Mouse (Mus musculus) left cerebral cortex, adult 11 months (tissue): ENCODE results near the gene Scg5.

ENCODE experiments used
- DNase-seq: peaks from one replicate; pipeline ENCODE4 v3.0.0; 2022; ENCODE audit warnings: low spot score

Scg5 gene

DNA sequence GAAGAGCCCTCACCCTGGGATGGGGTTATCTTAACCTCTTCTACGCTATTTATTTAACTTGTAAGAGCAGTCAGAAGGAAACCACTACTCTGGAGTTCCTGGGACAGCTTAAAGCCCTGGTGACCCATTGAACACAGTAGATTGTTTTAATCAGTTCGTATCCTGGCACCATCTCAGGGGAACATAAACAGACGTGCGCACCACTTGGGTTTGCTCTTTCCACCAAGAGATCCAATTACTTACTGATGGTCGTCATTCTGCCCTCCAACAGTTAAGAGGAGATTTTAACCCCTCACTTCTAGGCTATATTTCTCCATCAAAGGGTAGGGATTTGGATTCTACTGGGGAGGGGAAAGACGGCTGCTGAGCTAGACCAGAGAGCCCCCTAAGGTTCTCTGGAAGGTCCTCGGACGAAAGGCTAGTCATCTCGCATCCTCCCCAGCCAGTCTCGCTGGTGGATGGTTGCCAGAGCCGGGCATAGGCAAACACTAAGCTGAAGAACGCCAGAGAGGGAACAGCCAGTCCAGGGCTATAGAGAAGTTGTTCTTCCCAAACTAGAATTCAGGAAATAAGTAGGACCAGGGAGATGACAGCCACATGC, 71.9 kb downstream of the Scg5 start:
- no peak for DNase-seq

DNA sequence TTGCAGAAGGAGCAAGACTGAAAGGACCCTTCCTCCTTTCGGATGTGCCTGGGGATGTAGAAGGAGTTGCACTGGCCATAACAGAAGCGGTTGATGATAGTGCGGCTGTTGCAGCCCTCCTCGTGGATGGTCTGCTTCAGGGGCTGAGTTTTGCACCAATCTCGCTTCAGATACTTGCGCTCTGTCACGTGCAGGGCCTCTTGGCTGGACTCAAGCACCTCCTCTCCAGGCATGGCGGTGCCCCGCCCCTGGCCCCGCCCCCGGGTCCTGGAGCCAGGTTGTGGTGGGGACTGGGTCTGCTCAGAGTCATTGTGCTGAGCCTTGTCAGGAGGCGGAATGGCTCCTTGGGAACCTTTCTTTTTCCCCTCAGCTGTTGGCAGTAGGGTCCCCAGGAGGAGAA, 79.2 kb downstream of the Scg5 start:
- DNase-seq: no peak

DNA sequence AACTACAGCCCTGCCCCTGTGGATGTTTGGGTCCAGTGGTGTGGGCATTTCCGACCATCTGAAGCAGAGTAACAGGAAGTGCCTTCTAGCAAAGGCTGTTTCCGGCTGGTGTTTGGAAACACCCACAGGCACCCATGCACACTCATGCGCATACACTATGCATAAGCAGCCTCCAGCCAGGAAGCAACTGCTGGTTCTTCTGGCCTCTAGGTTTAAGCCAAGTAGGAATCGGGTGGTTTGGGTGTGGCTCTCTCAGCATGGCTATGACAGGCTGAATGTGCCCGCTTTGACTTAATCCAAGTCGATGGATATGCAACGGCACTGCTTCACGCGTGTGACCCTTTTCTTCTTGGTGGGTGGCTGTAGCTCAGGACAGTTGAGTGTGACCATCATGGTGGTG, 79.6 kb downstream of the Scg5 start:
- DNase-seq: no peak

DNA sequence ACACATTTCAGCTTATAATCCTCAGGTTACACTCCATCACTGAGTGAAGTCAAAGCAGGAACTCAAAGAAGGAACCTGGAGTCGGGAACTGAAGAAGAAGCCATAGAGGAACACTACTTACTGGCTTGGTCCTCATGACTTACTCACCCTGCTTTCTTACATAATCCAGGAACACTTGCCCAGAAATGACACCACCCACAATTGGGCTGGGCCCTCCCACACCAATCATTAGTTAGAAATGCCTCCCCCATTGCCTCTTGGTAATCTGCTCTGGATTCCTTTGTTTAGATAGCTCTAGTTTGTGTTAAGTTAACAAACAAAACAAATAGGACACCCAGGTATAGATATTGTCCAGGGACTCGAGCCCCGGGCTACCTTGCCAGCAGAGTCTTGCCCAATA, 100.3 kb downstream of the Scg5 start:
- no peak for DNase-seq
